Mouse (Mus musculus): ENCODE measurements around the gene Pnp2. TPM values are rescaled to one million over a fixed set of nuclear protein-coding genes. Genes with fewer than 3 reads are reported as not detected.
A peak's percentile ranks its signal among the peaks of the same experiment; 100 is the strongest.

Gene Pnp2
- total and polyA plus RNA-seq, 3 experiments = 0.65 to 1.7 TPM; not detected in 1

- TF ChIP-seq EP300 (IDR thresholded peaks at IDR 0.05; ENCODE audit: low read depth in 1 of 2, low read length in 2 of 2) (no peak), BHLHE40 (IDR thresholded peaks at IDR 0.05; ENCODE audit: borderline replicate concordance, low read depth, low read length) (peak; percentile 75; the same call in 1 of the 2 replicates), HCFC1 (IDR thresholded peaks at IDR 0.05; ENCODE audit: low read depth, low read length) (peak; percentile 76), SIN3A (IDR thresholded peaks at IDR 0.05; ENCODE audit: low read length) (peak; percentile 94)
Measured at GRCm38 (mm10) chr14:50924281-50925064, 31.3 kb upstream of the Pnp2 start, which contains the start of the genes Osgep and Apex1 (continued).

- peak overlapping the region; percentile 74 for H3K27ac ChIP-seq (ENCODE audit: control insufficient read depth, low read depth, low read length)
- H3K36me3 ChIP-seq (ENCODE audit: control insufficient read depth in 1 of 2, insufficient read depth in 2 of 2, low read length in 2 of 2) = peaks cover 0 to 8% of the 10 kb centered on the region in 2 experiments; a peak in 2 of 4 replicates
- H3K79me2 ChIP-seq (ENCODE audit: control insufficient read depth, insufficient read depth, low read length, poor library complexity) = peaks cover 24% of the 10 kb centered on the region
- H3K4me3 ChIP-seq (ENCODE audit: control insufficient read depth in 1 of 2, insufficient read depth in 1 of 2, low read depth in 2 of 2, low read length in 2 of 2) = peak overlapping the region; percentile 59 to 78
- TF ChIP-seq ZMIZ1 (IDR thresholded peaks at IDR 0.05; ENCODE audit: low read depth, low read length) (0 out of 2 replicates have a peak, but pooled peaks have one; percentile 53), GATA1 (IDR thresholded peaks at IDR 0.05; ENCODE audit: low read depth, low read length) (peak; percentile 56), ETS1 (IDR thresholded peaks at IDR 0.05; ENCODE audit: low read depth, low read length) (no peak; the same call in 1 of the 2 replicates), POLR2A (IDR thresholded peaks at IDR 0.05; ENCODE audit: control insufficient read depth in 1 of 2, insufficient read depth in 1 of 2, low read depth in 1 of 2, low read length in 2 of 2, poor library complexity in 1 of 2) (no peak), MXI1 (IDR thresholded peaks at IDR 0.05; ENCODE audit: low read depth, low read length) (peak; percentile 82), POLR2AphosphoS2 (IDR thresholded peaks at IDR 0.05; ENCODE audit: low read length) (peak; percentile 15; the same call in 1 of the 2 replicates), MEF2A (IDR thresholded peaks at IDR 0.05; ENCODE audit: extremely low read depth, insufficient replicate concordance, low read depth, low read length, poor library complexity, severe bottlenecking) (no peak), GABPA (IDR thresholded peaks at IDR 0.05; ENCODE audit: low read depth, low read length) (no peak), SIN3A (IDR thresholded peaks at IDR 0.05; ENCODE audit: low read length) (peak; percentile 75), MYC (IDR thresholded peaks at IDR 0.05; ENCODE audit: low read depth, low read length) (no peak), MAX (IDR thresholded peaks at IDR 0.05; ENCODE audit: low read length) (no peak), HCFC1 (IDR thresholded peaks at IDR 0.05; ENCODE audit: low read depth, low read length) (no peak), KAT2A (conservative IDR thresholded peaks at IDR 0.05; ENCODE audit: low read depth, low read length) (no peak), UBTF (IDR thresholded peaks at IDR 0.05; ENCODE audit: borderline replicate concordance, insufficient read depth, low read depth, low read length) (0 out of 2 replicates have a peak, but pooled peaks have one; percentile 4), USF1 (IDR thresholded peaks at IDR 0.05; ENCODE audit: low read depth, low read length) (no peak), USF2 (IDR thresholded peaks at IDR 0.05; ENCODE audit: borderline replicate concordance in 1 of 2, insufficient read depth in 1 of 2, low read depth in 1 of 2, low read length in 2 of 2) (no peak), ELF1 (IDR thresholded peaks at IDR 0.05; ENCODE audit: low read depth, low read length) (no peak), BHLHE40 (IDR thresholded peaks at IDR 0.05; ENCODE audit: borderline replicate concordance, low read depth, low read length) (no peak)
- peak; percentile 56 for DNase-seq (ENCODE audit: low read depth, low spot score)
- peak overlapping the region; percentile 76 for H3K9ac ChIP-seq (ENCODE audit: control insufficient read depth, low read depth, low read length, poor library complexity, severe bottlenecking)
- no peaks in the 10 kb centered on the region for H3K4me1 ChIP-seq (ENCODE audit: control insufficient read depth in 1 of 2, insufficient read depth in 2 of 2, low read length in 2 of 2)
- no peaks in the 10 kb centered on the region for H3K27me3 ChIP-seq (ENCODE audit: control insufficient read depth in 1 of 2, insufficient read depth in 2 of 2, low read length in 2 of 2)
- H3K9me3 ChIP-seq (replicated peaks; ENCODE audit: insufficient read depth, low read length) = no peaks in the 10 kb centered on the region
Measured at GRCm38 (mm10) chr14:50925111-50925920, 30.5 kb upstream of the Pnp2 start.
